Mouse (Mus musculus): ENCODE results near the gene Zbtb16. TPM values are rescaled to one million over a fixed set of nuclear protein-coding genes. Genes with fewer than 3 reads are reported as not detected.

Zbtb16 gene
- polyA plus RNA-seq, 1 experiment: 1.8 TPM

GRCm38 (mm10) chr9:48771504-48771903, 64.5 kb downstream of the Zbtb16 start:
- TF ChIP-seq POLR2A (IDR thresholded peaks at IDR 0.05; ENCODE audit: low read depth, low read length): no peak
- no peak for TF ChIP-seq CTCF (IDR thresholded peaks at IDR 0.05; ENCODE audit: extremely low read depth, insufficient read length, insufficient replicate concordance, low read depth, low read length)
- Histone ChIP-seq H3K4me3 (ENCODE audit: low read depth, low read length) (no peak overlapping the region), H3K36me3 (ENCODE audit: control insufficient read depth, insufficient read depth, low read length) (no peaks in the 10 kb centered on the region), H3K4me1 (ENCODE audit: control insufficient read depth, insufficient read depth, insufficient read length, low read length) (no peaks in the 10 kb centered on the region), H3K27ac (ENCODE audit: insufficient read depth, low read depth, low read length) (no peak overlapping the region), H3K27me3 (ENCODE audit: control insufficient read depth, insufficient read depth, low read length) (no peaks in the 10 kb centered on the region)
- 92% methylated on average over 6 of the region's 6 CpGs for WGBS

GRCm38 (mm10) chr9:48768965-48769364, 67.1 kb downstream of the Zbtb16 start:
- Histone ChIP-seq H3K27ac (ENCODE audit: insufficient read depth, low read depth, low read length) (no peak overlapping the region), H3K4me3 (ENCODE audit: low read depth, low read length) (no peak overlapping the region), H3K4me1 (ENCODE audit: control insufficient read depth, insufficient read depth, insufficient read length, low read length) (no peaks in the 10 kb centered on the region), H3K36me3 (ENCODE audit: control insufficient read depth, insufficient read depth, low read length) (no peaks in the 10 kb centered on the region), H3K27me3 (ENCODE audit: control insufficient read depth, insufficient read depth, low read length) (no peaks in the 10 kb centered on the region)
- no peak for TF ChIP-seq CTCF (IDR thresholded peaks at IDR 0.05; ENCODE audit: extremely low read depth, insufficient read length, insufficient replicate concordance, low read depth, low read length)
- no peak for TF ChIP-seq POLR2A (IDR thresholded peaks at IDR 0.05; ENCODE audit: low read depth, low read length)
- WGBS: 89% methylated on average over 4 of the region's 4 CpGs

GRCm38 (mm10) chr9:48767666-48768432, 68.2 kb downstream of the Zbtb16 start:
- Histone ChIP-seq H3K4me3 (ENCODE audit: low read depth, low read length) (no peak overlapping the region), H3K27ac (ENCODE audit: insufficient read depth, low read depth, low read length) (no peak overlapping the region), H3K27me3 (ENCODE audit: control insufficient read depth, insufficient read depth, low read length) (no peaks in the 10 kb centered on the region), H3K4me1 (ENCODE audit: control insufficient read depth, insufficient read depth, insufficient read length, low read length) (no peaks in the 10 kb centered on the region), H3K36me3 (ENCODE audit: control insufficient read depth, insufficient read depth, low read length) (no peaks in the 10 kb centered on the region)
- WGBS: 88% methylated on average over 20 of the region's 20 CpGs
- TF ChIP-seq POLR2A (IDR thresholded peaks at IDR 0.05; ENCODE audit: low read depth, low read length): no peak
- no peak for TF ChIP-seq CTCF (IDR thresholded peaks at IDR 0.05; ENCODE audit: extremely low read depth, insufficient read length, insufficient replicate concordance, low read depth, low read length)

- Histone ChIP-seq H3K36me3 (ENCODE audit: control insufficient read depth, insufficient read depth, low read length) (no peaks in the 10 kb centered on the region), H3K4me1 (ENCODE audit: control insufficient read depth, insufficient read depth, insufficient read length, low read length) (no peaks in the 10 kb centered on the region), H3K4me3 (ENCODE audit: low read depth, low read length) (no peak overlapping the region), H3K27me3 (ENCODE audit: control insufficient read depth, insufficient read depth, low read length) (no peaks in the 10 kb centered on the region), H3K27ac (ENCODE audit: insufficient read depth, low read depth, low read length) (no peak overlapping the region)
- TF ChIP-seq POLR2A (IDR thresholded peaks at IDR 0.05; ENCODE audit: low read depth, low read length) (no peak), CTCF (IDR thresholded peaks at IDR 0.05; ENCODE audit: extremely low read depth, insufficient read length, insufficient replicate concordance, low read depth, low read length) (no peak)
These were observed 70.1 kb downstream of the Zbtb16 start for GRCm38 (mm10) chr9:48765927-48766326.

GRCm38 (mm10) chr9:48764311-48764710, 71.7 kb downstream of the Zbtb16 start:
- H3K27ac ChIP-seq (ENCODE audit: insufficient read depth, low read depth, low read length): no peak overlapping the region
- WGBS: 87% methylated on average over 5 of the region's 5 CpGs
- H3K4me3 ChIP-seq (ENCODE audit: low read depth, low read length): no peak overlapping the region
- H3K36me3 ChIP-seq (ENCODE audit: control insufficient read depth, insufficient read depth, low read length): no peaks in the 10 kb centered on the region
- H3K27me3 ChIP-seq (ENCODE audit: control insufficient read depth, insufficient read depth, low read length): no peaks in the 10 kb centered on the region
- no peak for TF ChIP-seq CTCF (IDR thresholded peaks at IDR 0.05; ENCODE audit: extremely low read depth, insufficient read length, insufficient replicate concordance, low read depth, low read length)
- TF ChIP-seq POLR2A (IDR thresholded peaks at IDR 0.05; ENCODE audit: low read depth, low read length): no peak
- H3K4me1 ChIP-seq (ENCODE audit: control insufficient read depth, insufficient read depth, insufficient read length, low read length): 0 out of 2 replicates have a peak, but pooled peaks cover 5% of the 10 kb centered on the region

- Histone ChIP-seq H3K4me3 (ENCODE audit: low read depth, low read length) (no peak overlapping the region), H3K27ac (ENCODE audit: insufficient read depth, low read depth, low read length) (no peak overlapping the region), H3K36me3 (ENCODE audit: control insufficient read depth, insufficient read depth, low read length) (no peaks in the 10 kb centered on the region), H3K27me3 (ENCODE audit: control insufficient read depth, insufficient read depth, low read length) (no peaks in the 10 kb centered on the region), H3K4me1 (ENCODE audit: control insufficient read depth, insufficient read depth, insufficient read length, low read length) (peaks cover 8% of the 10 kb centered on the region; the same call in 1 of the 2 replicates)
- TF ChIP-seq CTCF (IDR thresholded peaks at IDR 0.05; ENCODE audit: extremely low read depth, insufficient read length, insufficient replicate concordance, low read depth, low read length) (no peak), POLR2A (IDR thresholded peaks at IDR 0.05; ENCODE audit: low read depth, low read length) (no peak)
- WGBS: 92% methylated on average over 14 of the region's 14 CpGs
These were observed 74.0 kb downstream of the Zbtb16 start for GRCm38 (mm10) chr9:48761732-48762637.

- no peaks in the 10 kb centered on the region for H3K36me3 ChIP-seq (ENCODE audit: control insufficient read depth, insufficient read depth, low read length)
- H3K27ac ChIP-seq (ENCODE audit: insufficient read depth, low read depth, low read length): no peak overlapping the region
- no peak for TF ChIP-seq POLR2A (IDR thresholded peaks at IDR 0.05; ENCODE audit: low read depth, low read length)
- TF ChIP-seq CTCF (IDR thresholded peaks at IDR 0.05; ENCODE audit: extremely low read depth, insufficient read length, insufficient replicate concordance, low read depth, low read length): no peak
- 82% methylated on average over 8 of the region's 8 CpGs for WGBS
- H3K4me1 ChIP-seq (ENCODE audit: control insufficient read depth, insufficient read depth, insufficient read length, low read length): peaks cover 10% of the 10 kb centered on the region
- no peak overlapping the region for H3K4me3 ChIP-seq (ENCODE audit: low read depth, low read length)
- no peaks in the 10 kb centered on the region for H3K27me3 ChIP-seq (ENCODE audit: control insufficient read depth, insufficient read depth, low read length)
These were observed 74.9 kb downstream of the Zbtb16 start for GRCm38 (mm10) chr9:48761175-48761556.
